Mouse (Mus musculus): ENCODE measurements around the gene Rab40b. TPM values are rescaled to one million over a fixed set of nuclear protein-coding genes. Genes with fewer than 3 reads are reported as not detected.

Rab40b gene
- total and polyA plus RNA-seq, 3 experiments: 0.39 TPM; not detected in 2

DNA sequence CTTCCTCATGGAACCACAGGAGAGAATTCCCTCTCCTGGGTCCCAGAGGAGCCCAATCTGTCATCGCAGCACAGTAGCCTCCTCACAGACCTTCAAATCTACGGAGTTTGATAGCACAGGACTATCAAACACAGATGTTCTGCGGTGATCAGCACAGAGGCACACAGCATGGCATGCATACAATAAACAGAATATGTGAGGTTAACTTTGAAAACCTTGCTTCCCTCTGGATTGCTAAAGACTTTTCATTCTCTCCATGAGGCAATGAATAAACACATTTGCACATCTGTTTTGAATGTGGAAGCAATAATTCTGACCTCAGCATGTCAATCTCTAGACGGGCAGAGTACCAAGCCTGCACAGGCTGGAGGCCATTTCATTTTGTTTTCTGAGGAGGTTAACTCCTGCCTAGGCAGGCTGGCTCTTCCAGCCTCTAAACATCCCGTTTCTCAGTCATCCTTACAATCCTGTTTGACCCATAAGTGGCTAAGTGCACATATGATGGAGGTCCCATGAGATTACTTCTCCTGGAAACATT, 20.8 kb downstream of the Rab40b start:
- no peaks in the 10 kb centered on the region for H3K9me3 ChIP-seq (replicated peaks; ENCODE audit: insufficient read depth, low read length)
- TF ChIP-seq RAD21 (IDR thresholded peaks at IDR 0.05; ENCODE audit: low read depth, low read length): no peak
- no peak for TF ChIP-seq ETS1 (IDR thresholded peaks at IDR 0.05; ENCODE audit: low read depth, low read length)
- no peak for TF ChIP-seq TAL1 (IDR thresholded peaks at IDR 0.05; ENCODE audit: low read length)
- no peak for TF ChIP-seq JUND (IDR thresholded peaks at IDR 0.05; ENCODE audit: low read depth, low read length)
- no peak for TF ChIP-seq NELFE (IDR thresholded peaks at IDR 0.05; ENCODE audit: low read depth, low read length)
- no peak for TF ChIP-seq GATA1 (IDR thresholded peaks at IDR 0.05; ENCODE audit: low read depth, low read length)
- no peak for TF ChIP-seq CTCF (IDR thresholded peaks at IDR 0.05 in 2 of 3, conservative IDR thresholded peaks at IDR 0.05 in 1 of 3; ENCODE audit: control insufficient read depth in 1 of 3, insufficient read depth in 1 of 3, low read depth in 2 of 3, low read length in 3 of 3, poor library complexity in 1 of 3, severe bottlenecking in 1 of 3)
- TF ChIP-seq USF1 (IDR thresholded peaks at IDR 0.05; ENCODE audit: low read depth, low read length): no peak
- TF ChIP-seq MYC (IDR thresholded peaks at IDR 0.05; ENCODE audit: low read depth, low read length): no peak
- no peak for TF ChIP-seq SIN3A (IDR thresholded peaks at IDR 0.05; ENCODE audit: low read length)
- TF ChIP-seq POLR2A (IDR thresholded peaks at IDR 0.05; ENCODE audit: control insufficient read depth in 1 of 2, insufficient read depth in 1 of 2, low read depth in 1 of 2, low read length in 2 of 2, poor library complexity in 1 of 2): no peak
- H3K79me2 ChIP-seq (ENCODE audit: control insufficient read depth, insufficient read depth, low read length, poor library complexity): no peaks in the 10 kb centered on the region
- H3K27me3 ChIP-seq (ENCODE audit: control insufficient read depth in 1 of 2, insufficient read depth in 2 of 2, low read length in 2 of 2): no peaks in the 10 kb centered on the region
- peaks cover 5 to 8% of the 10 kb centered on the region in 2 experiments; a peak in 3 of 4 replicates for H3K4me1 ChIP-seq (ENCODE audit: control insufficient read depth in 1 of 2, insufficient read depth in 2 of 2, low read length in 2 of 2)
- H3K27ac ChIP-seq (ENCODE audit: control insufficient read depth, low read depth, low read length): no peak overlapping the region
- H3K4me3 ChIP-seq (ENCODE audit: control insufficient read depth in 1 of 2, insufficient read depth in 1 of 2, low read depth in 2 of 2, low read length in 2 of 2): no peak overlapping the region
- peaks cover 0 to 5% of the 10 kb centered on the region in 2 experiments; a peak in 2 of 4 replicates for H3K36me3 ChIP-seq (ENCODE audit: control insufficient read depth in 1 of 2, insufficient read depth in 2 of 2, low read length in 2 of 2)
- no peak overlapping the region for H3K9ac ChIP-seq (ENCODE audit: control insufficient read depth, low read depth, low read length, poor library complexity, severe bottlenecking)
- no peak for DNase-seq (ENCODE audit: low read depth, low spot score)

- DNase-seq (ENCODE audit: low read depth, low spot score): peak; percentile 86
- no peaks in the 10 kb centered on the region; a peak in 1 of 4 replicates for H3K27me3 ChIP-seq (ENCODE audit: control insufficient read depth in 1 of 2, insufficient read depth in 2 of 2, low read length in 2 of 2)
These were observed 25.8 kb downstream of the Rab40b start for GRCm38 (mm10) chr11:121362212-121362611.

GRCm38 (mm10) chr11:121354091-121354707, 33.9 kb downstream of the Rab40b start, which contains the start of gene Wdr45b:
Wdr45b (minus strand) TSS chr11:121354445.
- H3K9ac ChIP-seq (ENCODE audit: control insufficient read depth, low read depth, low read length, poor library complexity, severe bottlenecking): peak within 1 kb of the TSS; percentile 79
- H3K9me3 ChIP-seq (replicated peaks; ENCODE audit: insufficient read depth, low read length): no peaks in the 10 kb centered on the region
- peaks cover 0 to 26% of the 10 kb centered on the region in 2 experiments; a peak in 3 of 4 replicates for H3K36me3 ChIP-seq (ENCODE audit: control insufficient read depth in 1 of 2, insufficient read depth in 2 of 2, low read length in 2 of 2)
- H3K79me2 ChIP-seq (ENCODE audit: control insufficient read depth, insufficient read depth, low read length, poor library complexity): peaks cover 49% of the 10 kb centered on the region
- peak within 1 kb of the TSS; percentile 46 for H3K27ac ChIP-seq (ENCODE audit: control insufficient read depth, low read depth, low read length)
- H3K27me3 ChIP-seq (ENCODE audit: control insufficient read depth in 1 of 2, insufficient read depth in 2 of 2, low read length in 2 of 2): no peaks in the 10 kb centered on the region; a peak in 1 of 4 replicates
- H3K4me3 ChIP-seq (ENCODE audit: control insufficient read depth in 1 of 2, insufficient read depth in 1 of 2, low read depth in 2 of 2, low read length in 2 of 2): peak within 1 kb of the TSS; percentile 74 to 85
- peak; percentile 100 for DNase-seq (ENCODE audit: low read depth, low spot score)
- peaks cover 2 to 15% of the 10 kb centered on the region in 2 experiments; a peak in 3 of 4 replicates for H3K4me1 ChIP-seq (ENCODE audit: control insufficient read depth in 1 of 2, insufficient read depth in 2 of 2, low read length in 2 of 2)
- TF ChIP-seq POLR2AphosphoS5 (IDR thresholded peaks at IDR 0.05; ENCODE audit: borderline replicate concordance, low read depth, low read length) (no peak), CHD1 (IDR thresholded peaks at IDR 0.05; ENCODE audit: low read depth, low read length) (no peak), GABPA (IDR thresholded peaks at IDR 0.05; ENCODE audit: low read depth, low read length) (no peak), SMC3 (IDR thresholded peaks at IDR 0.05; ENCODE audit: low read depth, low read length) (no peak), SIN3A (IDR thresholded peaks at IDR 0.05; ENCODE audit: low read length) (peak; percentile 99), BHLHE40 (IDR thresholded peaks at IDR 0.05; ENCODE audit: borderline replicate concordance, low read depth, low read length) (no peak), ZMIZ1 (IDR thresholded peaks at IDR 0.05; ENCODE audit: low read depth, low read length) (peak; percentile 92), CTCF (IDR thresholded peaks at IDR 0.05 in 2 of 3, conservative IDR thresholded peaks at IDR 0.05 in 1 of 3; ENCODE audit: control insufficient read depth in 1 of 3, insufficient read depth in 1 of 3, low read depth in 2 of 3, low read length in 3 of 3, poor library complexity in 1 of 3, severe bottlenecking in 1 of 3) (no peak; a peak in 1 of 6 replicates), EP300 (IDR thresholded peaks at IDR 0.05; ENCODE audit: low read depth in 1 of 2, low read length in 2 of 2) (peak in 1 of 2 experiments; percentile 29; a peak in 1 of 4 replicates), ZNF384 (IDR thresholded peaks at IDR 0.05; ENCODE audit: low read depth, low read length) (no peak), MAZ (IDR thresholded peaks at IDR 0.05; ENCODE audit: low read depth, low read length) (peak; percentile 74; the same call in 1 of the 2 replicates), MEF2A (IDR thresholded peaks at IDR 0.05; ENCODE audit: extremely low read depth, insufficient replicate concordance, low read depth, low read length, poor library complexity, severe bottlenecking) (no peak)

More at GRCm38 (mm10) chr11:121362212-121362611, 25.8 kb downstream of the Rab40b start:
- Histone ChIP-seq H3K4me1 (ENCODE audit: control insufficient read depth in 1 of 2, insufficient read depth in 2 of 2, low read length in 2 of 2) (no peaks in the 10 kb centered on the region; a peak in 1 of 4 replicates), H3K4me3 (ENCODE audit: control insufficient read depth in 1 of 2, insufficient read depth in 1 of 2, low read depth in 2 of 2, low read length in 2 of 2) (no peak overlapping the region), H3K36me3 (ENCODE audit: control insufficient read depth in 1 of 2, insufficient read depth in 2 of 2, low read length in 2 of 2) (no peaks in the 10 kb centered on the region), H3K9ac (ENCODE audit: control insufficient read depth, low read depth, low read length, poor library complexity, severe bottlenecking) (no peak overlapping the region), H3K27ac (ENCODE audit: control insufficient read depth, low read depth, low read length) (no peak overlapping the region), H3K9me3 (replicated peaks; ENCODE audit: insufficient read depth, low read length) (no peaks in the 10 kb centered on the region), H3K79me2 (ENCODE audit: control insufficient read depth, insufficient read depth, low read length, poor library complexity) (no peaks in the 10 kb centered on the region)
- TF ChIP-seq ZC3H11A (IDR thresholded peaks at IDR 0.05; ENCODE audit: low read depth, low read length) (peak; percentile 58), MAX (IDR thresholded peaks at IDR 0.05; ENCODE audit: low read length) (no peak), POLR2AphosphoS2 (IDR thresholded peaks at IDR 0.05; ENCODE audit: low read length) (no peak), KAT2A (conservative IDR thresholded peaks at IDR 0.05; ENCODE audit: low read depth, low read length) (no peak), SMC3 (IDR thresholded peaks at IDR 0.05; ENCODE audit: low read depth, low read length) (peak; percentile 68), CTCF (IDR thresholded peaks at IDR 0.05 in 2 of 3, conservative IDR thresholded peaks at IDR 0.05 in 1 of 3; ENCODE audit: control insufficient read depth in 1 of 3, insufficient read depth in 1 of 3, low read depth in 2 of 3, low read length in 3 of 3, poor library complexity in 1 of 3, severe bottlenecking in 1 of 3) (peak; percentile 92 to 96 (median 94)), RAD21 (IDR thresholded peaks at IDR 0.05; ENCODE audit: low read depth, low read length) (peak; percentile 82)
